In genomic region chr8:11635611-11636081, GRCm38 (mm10) we compare ENCODE assay signal across 8 mouse cellular contexts. TPM values are rescaled to one million over a fixed set of nuclear protein-coding genes. Genes with fewer than 3 reads are reported as not detected.
A peak's percentile ranks its signal among the peaks of the same experiment; 100 is the strongest.
DNase-seq lines count a peak whose midpoint lies in the region; ATAC-seq lines count a peak whose summit lies in the region.

Gene Ankrd10 (minus strand): TSS chr8:11635757.

- H3K4me1 ChIP-seq in hindbrain, embryonic 16.5 days (ENCODE audit: control insufficient read depth, insufficient read depth, low read depth, low read length), result peaks cover 25% of the 10 kb centered on the region

- H3K36me3 ChIP-seq in hindbrain, embryonic 16.5 days (ENCODE audit: control insufficient read depth, insufficient read depth, low read length), result peaks cover 10% of the 10 kb centered on the region
- no peaks in the 10 kb centered on the region for H3K36me3 ChIP-seq in macrophage (ENCODE audit: inconsistent target)

- whole genome bisulfite sequencing in hindbrain, embryonic 16.5 days, result 1% methylated on average over 37 of the region's 40 CpGs
- under 1% methylated on average over 40 of the region's 40 CpGs for WGBS in macrophage (ENCODE audit: missing documents)

- no peaks in the 10 kb centered on the region for H3K27me3 ChIP-seq in hindbrain, embryonic 16.5 days (replicated peaks; ENCODE audit: control insufficient read depth, insufficient read depth, low read length)

- ATAC-seq in hindbrain, embryonic 16.5 days, result peak; percentile 93

- peak within 1 kb of the TSS; percentile 97 for H3K27ac ChIP-seq in hindbrain, embryonic 16.5 days (ENCODE audit: low read depth, low read length)
- peak within 1 kb of the TSS; percentile 62 for H3K27ac ChIP-seq in macrophage

- peak; percentile 98 for DNase-seq in WW6 (ENCODE audit: low read depth, low spot score)
- DNase-seq in cerebellum, postnatal 4 days (ENCODE audit: low spot score in 2 of 2), result peak; percentile 75 to 91
- DNase-seq in gastrocnemius, adult 18-20 months (ENCODE audit: low spot score), result peak; percentile 98
- DNase-seq in left cerebral cortex, adult 18-20 months (ENCODE audit: low spot score in 2 of 2), result peak; percentile 91 to 95
- DNase-seq in right cerebral cortex, adult 18-20 months, result peak; percentile 98
- DNase-seq in urinary bladder, postnatal 10 days (ENCODE audit: low spot score), result peak; percentile 88

- H3K79me2 ChIP-seq in macrophage (ENCODE audit: inconsistent target), result peaks cover 41% of the 10 kb centered on the region

- no peaks in the 10 kb centered on the region for H3K9me3 ChIP-seq in hindbrain, embryonic 16.5 days (ENCODE audit: control insufficient read depth, low read length)

- peak within 1 kb of the TSS; percentile 97 for H3K4me3 ChIP-seq in hindbrain, embryonic 16.5 days (ENCODE audit: low read length)
- H3K4me3 ChIP-seq in macrophage (ENCODE audit: inconsistent target), result peak within 1 kb of the TSS; percentile 64

- H3K9ac ChIP-seq in hindbrain, embryonic 16.5 days (ENCODE audit: low read depth, low read length), result peak within 1 kb of the TSS; percentile 98

- H3K4me2 ChIP-seq in hindbrain, embryonic 16.5 days (ENCODE audit: low read length), result peak within 1 kb of the TSS; percentile 64

RNA-seq across cellular contexts. Expression of gene Ankrd10, which starts in this region (rescaled TPM):
- 10 to 100 TPM; 11.1 to 11.9 TPM for total RNA-seq in gastrocnemius, adult 18-20 months (2021)
- 71.4 and 80.5 TPM in 2 replicates for polyA plus RNA-seq in hindbrain, embryonic 16.5 days (2015; fragmentation: Nextera tagmentation; extraction: Ambion mirVana)
- 10 to 100 TPM; 50.1 to 52.4 TPM for total RNA-seq in left cerebral cortex, adult 18-20 months (2021)
- total RNA-seq in macrophage (2018; cell fraction: chromatin; rRNA removed), result 100 to 1,000 TPM in 2 of 26 experiments, 10 to 100 TPM in 24; 23.9 to 123 (median 69.8) TPM
- 10 to 100 TPM in 2 of 26 experiments, 1 to 10 TPM in 24; 2.1 to 12.2 (median 5.8) TPM for total RNA-seq in macrophage (2018; cell fraction: cytosol; rRNA removed)
- 100 to 1,000 TPM in 1 of 26 experiments, 10 to 100 TPM in 25; 15.4 to 114 (median 45.7) TPM for total RNA-seq in macrophage (2018; cell fraction: nucleus; rRNA removed)
- 4.2 to 13.7 TPM (median 11.4 TPM) in 3 replicates for polyA plus RNA-seq in macrophage (2018)

Comparison
In these comparisons a context has a peak if more than half of its experiments do, and no peak if none do; other contexts are left out.
1. Peak in every context shown above with its lines: DNase-seq, ATAC-seq, H3K4me3 ChIP-seq and H3K27ac ChIP-seq.